Mouse (Mus musculus) forebrain, embryonic 10.5 days (tissue): ENCODE measurements around the gene Cog8. TPM values are rescaled to one million over a fixed set of nuclear protein-coding genes. Genes with fewer than 3 reads are reported as not detected.
A peak's percentile ranks its signal among the peaks of the same experiment; 100 is the strongest.
"Not testable (repeated sequence)": the region's sequence is repeated elsewhere in the genome, so short reads cannot be mapped to it uniquely, and the experiment has no call there.

Experiments used
- DNase-seq: peaks from one replicate; pipeline ENCODE4 v3.0.0-alpha.2; 2017; ENCODE audit warnings: low spot score; ENCODE audit errors: extremely low spot score
- H3K27ac ChIP-seq: fragments of 300-500 bp; sonication (generic); 2 replicates; pipeline ENCODE4 v1.5.1; 2016; ENCODE audit warnings: mild to moderate bottlenecking
- H3K27me3 ChIP-seq: fragments of 300-500 bp; sonication (generic); 2 replicates; pipeline ENCODE4 v1.6.1; 2016; ENCODE audit warnings: mild to moderate bottlenecking; ENCODE audit not compliant: poor library complexity, severe bottlenecking
- H3K36me3 ChIP-seq: fragments of 300-500 bp; sonication (generic); replicated peaks from 2 replicates; pipeline ENCODE4 v1.6.1; 2016; ENCODE audit warnings: mild to moderate bottlenecking, moderate library complexity
- H3K4me1 ChIP-seq: fragments of 300-500 bp; sonication (generic); 2 replicates; pipeline ENCODE4 v1.6.1; 2016
- H3K4me3 ChIP-seq: fragments of 300-500 bp; sonication (generic); 2 replicates; pipeline ENCODE4 v1.5.1; 2016; ENCODE audit warnings: mild to moderate bottlenecking, moderate library complexity
- H3K9me3 ChIP-seq: fragments of 300-500 bp; sonication (generic); 2 replicates; pipeline ENCODE4 v1.6.1; 2016; ENCODE audit warnings: mild to moderate bottlenecking, moderate library complexity
- WGBS: fragments of 180-500 bp; shearing (Covaris S2); methylation state at CpG from one replicate; pipeline ENCODE4 v1.1.7; 2016; 5-methylcytosine and 5-hydroxymethylcytosine counted together
- polyA plus RNA-seq: library from polyadenylated mRNA; unstranded; fragments of >200 nt; fragmentation: Nextera tagmentation; extraction: Ambion mirVana; gene quantifications from 2 replicates; pipeline ENCODE4 v1.2.1, GENCODE M21; 2016

The Cog8 gene
- polyA plus RNA-seq, 1 experiment from 2014 or later = 32.8 TPM

DNA sequence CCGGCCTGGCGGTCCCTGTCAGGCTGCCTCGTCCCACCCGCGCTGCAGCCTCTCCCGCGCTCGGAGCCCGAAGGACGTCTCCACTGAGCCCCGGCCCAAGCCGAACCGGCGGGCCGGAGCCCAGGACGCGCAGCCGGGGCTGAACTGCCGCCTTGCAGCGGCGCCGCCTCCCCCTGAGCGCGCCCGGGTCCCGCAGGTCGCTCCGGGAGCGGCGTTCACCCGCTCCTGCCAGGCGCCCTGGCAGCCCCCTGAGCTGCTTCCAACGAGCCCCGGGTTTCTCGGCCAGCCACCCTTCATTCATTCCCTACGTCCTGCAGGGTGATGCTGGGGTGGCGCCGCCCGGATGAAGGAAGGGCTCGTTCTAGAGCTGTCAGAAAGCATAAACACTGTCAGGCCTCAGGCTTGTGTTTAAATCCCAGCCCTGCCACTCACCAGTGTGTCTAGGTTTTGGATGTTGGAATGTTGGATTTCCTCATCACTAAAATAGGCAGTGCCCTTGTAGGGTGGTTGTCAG, 24.9 kb downstream of the Cog8 start:
- Histone ChIP-seq H3K4me1 (peaks cover 27% of the 10 kb centered on the region), H3K4me3 (peak overlapping the region; percentile 99), H3K27ac (peak overlapping the region; percentile 91), H3K36me3 (peaks cover 10% of the 10 kb centered on the region), H3K9me3 (no peaks in the 10 kb centered on the region), H3K27me3 (no peaks in the 10 kb centered on the region)
- under 1% methylated on average over 40 of the region's 40 CpGs for WGBS
- no peak for DNase-seq

DNA sequence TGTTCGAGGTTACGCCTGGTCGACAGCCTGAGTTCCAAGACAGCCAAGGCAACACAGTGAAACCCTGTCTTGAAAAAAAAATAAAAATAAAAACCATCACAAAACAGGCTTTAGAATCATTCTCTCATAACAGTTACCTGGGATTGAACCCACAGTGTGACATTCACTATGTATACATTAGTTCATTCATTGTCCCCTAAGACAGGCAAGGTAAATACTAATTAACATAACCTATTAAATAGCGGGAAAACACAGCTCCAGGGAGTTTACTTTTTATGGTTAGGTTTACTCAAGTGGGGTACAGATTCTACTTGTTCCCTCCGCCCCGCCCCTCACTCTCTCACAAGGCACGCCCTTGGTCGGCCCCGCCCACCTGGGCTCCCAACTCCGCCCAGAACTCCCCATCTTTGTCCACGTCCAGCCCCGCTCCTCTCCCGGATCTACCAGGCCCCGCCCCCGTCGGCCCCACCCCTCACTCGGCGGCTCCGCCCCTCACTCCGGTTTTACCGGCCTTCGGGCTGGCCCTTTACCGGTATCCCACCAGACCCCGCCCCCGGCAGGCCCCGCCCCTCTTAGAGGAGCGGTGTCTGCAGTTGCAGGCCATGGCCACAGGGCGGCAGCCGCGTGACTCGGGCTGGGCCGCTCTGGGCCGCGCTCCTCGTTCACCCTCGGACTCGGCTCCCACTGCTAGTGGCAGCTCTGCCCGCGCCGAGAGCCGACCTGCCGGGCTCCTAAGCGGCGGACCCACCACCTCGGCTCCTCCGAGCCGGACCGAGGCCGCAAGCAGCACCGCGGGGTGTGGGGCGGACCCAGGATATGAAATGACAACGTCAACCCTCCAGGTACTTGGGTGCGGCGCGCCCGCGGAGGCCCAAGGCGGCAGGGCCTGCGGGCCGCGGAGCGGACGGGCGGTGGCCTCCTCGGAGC, 25.6 kb downstream of the Cog8 start, which contains the start of gene Vps4a:
TSS of gene Vps4a (plus strand) at position 573 of the 927 bp plus-strand sequence.
- no peaks in the 10 kb centered on the region for H3K9me3 ChIP-seq
- no peaks in the 10 kb centered on the region for H3K27me3 ChIP-seq
- H3K4me1 ChIP-seq = peaks cover 27% of the 10 kb centered on the region
- peak; percentile 98 for DNase-seq
- 4% methylated on average over 66 of the region's 66 CpGs for WGBS
- H3K27ac ChIP-seq = peak within 1 kb of the TSS; percentile 91
- H3K36me3 ChIP-seq = peaks cover 6% of the 10 kb centered on the region; the same call in 1 of the 2 replicates
- peak within 1 kb of the TSS; percentile 99 for H3K4me3 ChIP-seq

GRCm38 (mm10) chr8:107030058-107030457, 26.4 kb downstream of the Cog8 start:
- H3K27ac ChIP-seq = no peak overlapping the region
- 0 out of 2 replicates have a peak, but pooled peaks cover 3% of the 10 kb centered on the region for H3K36me3 ChIP-seq
- WGBS = 75% methylated on average over 5 of the region's 5 CpGs
- H3K27me3 ChIP-seq = no peaks in the 10 kb centered on the region
- H3K9me3 ChIP-seq = no peaks in the 10 kb centered on the region
- no peak for DNase-seq
- H3K4me1 ChIP-seq = peaks cover 27% of the 10 kb centered on the region
- H3K4me3 ChIP-seq = no peak overlapping the region

DNA sequence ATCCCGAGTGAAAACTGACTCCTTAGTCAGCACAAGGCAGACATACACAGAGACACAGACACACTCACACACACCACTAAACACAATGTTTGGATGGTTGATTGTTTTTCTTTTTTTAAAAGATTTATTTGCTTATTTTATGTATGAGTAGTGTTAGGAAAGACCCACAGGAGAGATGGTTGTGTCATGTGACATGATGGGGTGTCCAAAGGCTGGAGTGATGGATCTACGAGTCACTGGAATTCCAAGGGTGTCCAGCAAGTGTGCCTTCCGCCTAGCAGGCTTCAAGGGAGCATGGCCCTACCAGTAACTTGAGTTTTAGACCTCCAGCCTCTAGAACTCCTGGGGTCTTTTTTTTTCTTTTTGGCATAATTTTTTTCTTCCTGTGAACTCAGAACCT, 27.2 kb downstream of the Cog8 start:
- Histone ChIP-seq H3K4me1 (peaks cover 27% of the 10 kb centered on the region), H3K9me3 (no peaks in the 10 kb centered on the region), H3K4me3 (no peak overlapping the region), H3K36me3 (0 out of 2 replicates have a peak, but pooled peaks cover under 1% of the 10 kb centered on the region), H3K27me3 (no peaks in the 10 kb centered on the region), H3K27ac (no peak overlapping the region)
- 84% methylated on average over 3 of the region's 3 CpGs for WGBS
- no peak for DNase-seq

GRCm38 (mm10) chr8:107023479-107023878, 33.0 kb downstream of the Cog8 start:
- Histone ChIP-seq H3K27me3 (no peaks in the 10 kb centered on the region), H3K27ac (no peak overlapping the region), H3K36me3 (no peaks in the 10 kb centered on the region), H3K4me3 (no peak overlapping the region), H3K9me3 (no peaks in the 10 kb centered on the region), H3K4me1 (no peaks in the 10 kb centered on the region)
- no peak for DNase-seq
- WGBS = 91% methylated on average over 8 of the region's 8 CpGs

GRCm38 (mm10) chr8:107014915-107015314, 41.6 kb downstream of the Cog8 start:
- Histone ChIP-seq H3K27me3 (no peaks in the 10 kb centered on the region), H3K4me1 (no peaks in the 10 kb centered on the region), H3K9me3 (no peaks in the 10 kb centered on the region), H3K27ac (no peak overlapping the region), H3K4me3 (no peak overlapping the region), H3K36me3 (peaks cover 32% of the 10 kb centered on the region)
- 87% methylated on average over 1 of the region's 1 CpGs for WGBS
- DNase-seq = no peak

DNA sequence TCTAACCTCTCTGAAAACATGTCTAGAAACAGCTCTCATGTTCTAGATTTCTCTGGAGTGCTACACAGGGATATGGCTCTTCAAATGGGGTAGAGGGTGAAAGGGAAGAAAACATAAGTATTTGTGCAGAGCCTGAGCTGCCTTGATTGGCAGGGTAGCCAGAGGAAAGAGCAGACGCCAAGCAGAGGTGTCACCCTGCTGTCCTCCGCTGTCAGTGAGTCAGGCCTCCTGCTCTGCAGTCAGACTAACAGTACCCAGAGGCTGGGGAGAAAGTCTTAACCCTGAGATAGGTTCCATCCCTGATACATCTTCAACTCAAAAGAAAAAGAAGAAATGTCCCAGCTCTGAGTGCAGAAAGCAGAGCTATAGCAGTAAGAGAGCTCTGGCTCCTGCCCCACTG, 43.8 kb downstream of the Cog8 start:
- Histone ChIP-seq H3K9me3 (no peaks in the 10 kb centered on the region), H3K4me1 (no peaks in the 10 kb centered on the region), H3K27me3 (no peaks in the 10 kb centered on the region), H3K36me3 (peaks cover 45% of the 10 kb centered on the region), H3K4me3 (no peak overlapping the region), H3K27ac (no peak overlapping the region)
- 88% methylated on average over 2 of the region's 2 CpGs for WGBS
- DNase-seq = no peak

DNA sequence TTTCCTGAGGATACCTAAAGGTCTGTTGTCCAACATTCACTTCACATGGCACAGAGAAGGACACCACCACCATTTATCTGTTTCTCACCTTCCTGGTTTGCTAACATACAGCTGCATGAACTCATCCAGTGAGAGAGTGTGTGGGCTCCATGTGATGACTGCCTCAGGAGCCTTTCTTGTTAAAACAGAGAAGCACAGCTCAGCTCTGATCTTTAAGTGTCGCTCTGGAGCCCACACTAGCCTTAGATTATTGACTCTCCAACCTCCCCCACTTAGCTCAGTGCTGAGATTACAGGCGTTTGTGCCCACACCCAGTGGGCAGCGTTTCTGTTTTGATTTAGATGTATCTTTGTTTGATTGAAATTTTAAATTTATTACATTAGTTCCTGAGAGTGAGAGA, 48.7 kb downstream of the Cog8 start:
- H3K27ac ChIP-seq = no peak overlapping the region
- no peaks in the 10 kb centered on the region for H3K27me3 ChIP-seq
- H3K36me3 ChIP-seq = peaks cover 68% of the 10 kb centered on the region
- no peaks in the 10 kb centered on the region for H3K4me1 ChIP-seq
- DNase-seq = no peak
- no peaks in the 10 kb centered on the region for H3K9me3 ChIP-seq
- H3K4me3 ChIP-seq = no peak overlapping the region
- 94% methylated on average over 3 of the region's 3 CpGs for WGBS

DNA sequence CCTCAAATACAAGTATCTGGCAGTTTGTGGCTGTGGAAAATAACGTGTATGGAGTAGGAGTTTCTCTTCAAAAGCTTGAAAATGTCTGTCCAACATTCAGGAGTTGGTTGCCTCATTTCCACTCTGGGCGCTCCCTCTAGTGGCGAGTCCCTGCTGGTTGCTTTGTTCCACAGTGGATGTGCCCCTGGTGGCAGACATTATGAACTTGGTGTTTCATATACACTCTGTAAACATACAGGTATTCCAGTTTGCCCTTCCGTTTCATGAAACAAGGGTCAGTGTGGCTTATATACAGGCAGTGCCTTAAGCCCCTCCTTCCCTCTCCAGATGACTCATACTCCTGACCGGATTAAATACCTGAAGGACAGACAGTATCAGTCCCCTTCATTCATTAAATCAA, 54.0 kb downstream of the Cog8 start:
- Histone ChIP-seq H3K4me3 (no peak overlapping the region), H3K27me3 (no peaks in the 10 kb centered on the region), H3K36me3 (peaks cover 42% of the 10 kb centered on the region), H3K4me1 (no peaks in the 10 kb centered on the region), H3K9me3 (no peaks in the 10 kb centered on the region), H3K27ac (no peak overlapping the region)
- WGBS = 53% methylated on average over 5 of the region's 5 CpGs
- DNase-seq = peak; percentile 84

DNA sequence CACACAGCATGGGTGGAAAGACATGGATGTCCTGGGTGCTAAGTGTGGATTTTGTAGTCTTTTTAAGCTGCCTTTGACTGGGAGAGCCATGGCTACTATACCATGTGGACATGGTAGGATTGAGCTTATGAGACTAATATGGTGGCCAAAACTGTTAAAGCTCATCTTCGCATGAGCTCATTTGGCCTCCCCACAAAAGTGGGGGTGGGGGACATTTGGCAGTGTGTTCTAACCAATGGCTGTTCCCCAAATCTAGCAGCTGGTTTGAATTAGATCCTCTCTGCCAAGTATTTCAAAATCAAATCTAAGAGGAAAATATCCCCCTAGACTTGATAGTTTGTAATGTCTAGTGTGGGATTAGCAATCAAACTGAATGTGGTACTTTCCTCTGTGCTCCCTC, 57.4 kb downstream of the Cog8 start:
- DNase-seq = no peak
- H3K4me1 ChIP-seq = no peaks in the 10 kb centered on the region
- H3K4me3 ChIP-seq = no peak overlapping the region
- no peaks in the 10 kb centered on the region for H3K9me3 ChIP-seq
- peaks cover 51% of the 10 kb centered on the region for H3K36me3 ChIP-seq
- no peaks in the 10 kb centered on the region for H3K27me3 ChIP-seq
- whole genome bisulfite sequencing = 88% methylated on average over 1 of the region's 1 CpGs
- no peak overlapping the region for H3K27ac ChIP-seq

DNA sequence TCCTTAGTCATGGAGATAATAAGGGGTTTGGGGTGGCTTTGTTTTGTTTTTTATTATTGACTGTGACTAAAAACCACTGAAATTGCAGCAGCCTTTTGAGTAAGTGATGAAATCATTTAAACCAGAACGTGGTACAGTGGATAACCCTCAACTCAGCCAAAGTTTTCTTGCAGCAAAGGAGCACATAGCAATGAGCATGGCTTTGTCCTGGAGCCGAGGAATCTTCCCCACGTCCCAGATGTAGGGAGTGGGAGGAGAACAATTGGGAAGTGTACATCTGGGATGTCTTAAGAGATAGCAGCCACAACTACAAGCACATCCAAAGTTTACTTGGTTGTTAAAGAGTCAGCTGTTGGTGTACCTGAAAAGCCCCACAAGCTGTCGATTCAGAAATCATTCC, 59.1 kb downstream of the Cog8 start:
- Histone ChIP-seq H3K4me1 (no peaks in the 10 kb centered on the region), H3K36me3 (peaks cover 57% of the 10 kb centered on the region), H3K27me3 (no peaks in the 10 kb centered on the region), H3K4me3 (no peak overlapping the region), H3K9me3 (no peaks in the 10 kb centered on the region), H3K27ac (no peak overlapping the region)
- no peak for DNase-seq
- WGBS = 91% methylated on average over 4 of the region's 4 CpGs

DNA sequence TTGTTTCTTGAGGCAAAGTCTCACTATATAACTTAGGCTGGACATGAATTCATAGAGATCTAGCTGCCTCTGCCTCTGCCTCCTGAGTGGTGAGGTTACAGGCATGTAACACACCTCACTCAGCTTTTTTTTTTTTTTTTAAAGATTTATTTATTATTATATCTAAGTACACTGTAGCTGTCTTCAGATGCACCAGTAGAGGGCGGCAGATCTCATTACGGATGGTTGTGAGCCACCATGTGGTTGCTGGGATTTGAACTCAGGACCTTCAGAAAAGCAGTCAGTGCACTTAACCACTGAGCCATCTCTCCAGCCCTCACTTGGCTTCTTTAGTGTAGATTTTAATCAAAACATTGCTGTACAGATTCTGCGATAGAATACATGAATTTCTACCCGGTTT, 60.1 kb downstream of the Cog8 start:
- not testable (repeated sequence) for H3K27ac ChIP-seq, H3K4me1 ChIP-seq, DNase-seq, H3K27me3 ChIP-seq, H3K9me3 ChIP-seq, H3K4me3 ChIP-seq
- WGBS = 92% methylated on average over 4 of the region's 4 CpGs
- H3K36me3 ChIP-seq = peaks cover 65% of the 10 kb centered on the region
